Mouse (Mus musculus): ENCODE measurements around the gene Cib2.

DNA sequence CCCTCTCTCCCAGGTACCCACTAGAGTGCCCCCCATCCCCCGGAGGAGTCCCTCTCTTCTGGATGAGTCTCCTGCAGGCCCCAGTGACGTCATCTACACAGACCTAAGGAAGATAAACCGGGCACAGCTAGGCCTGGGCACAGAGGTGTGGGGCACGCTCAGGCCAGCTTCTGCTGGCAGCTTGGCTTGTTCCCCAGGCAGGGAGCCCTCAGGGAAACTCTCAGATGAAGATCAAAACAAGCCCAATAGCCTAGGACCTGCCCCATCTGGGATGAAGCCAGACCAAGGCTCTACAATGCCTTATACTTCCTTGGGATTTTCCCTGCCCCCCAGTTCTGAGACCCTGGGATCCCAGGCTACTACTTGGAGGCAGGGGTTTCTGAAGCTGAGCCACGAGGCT, 19.2 kb downstream of the Cib2 start:
- TF ChIP-seq CTCF (IDR thresholded peaks at IDR 0.05; ENCODE audit: low read depth) (no peak), EP300 (IDR thresholded peaks at IDR 0.05; ENCODE audit: low read depth) (no peak)
